Mouse (Mus musculus) spleen, postnatal 4 days (tissue): ENCODE data around the gene Mark4.

ENCODE experiments used
- DNase-seq, 2 experiments: peaks; one replicate each; pipeline ENCODE4 v3.0.0; 2022; ENCODE audit warnings: low spot score in 2 of 2

Mark4 gene

DNA sequence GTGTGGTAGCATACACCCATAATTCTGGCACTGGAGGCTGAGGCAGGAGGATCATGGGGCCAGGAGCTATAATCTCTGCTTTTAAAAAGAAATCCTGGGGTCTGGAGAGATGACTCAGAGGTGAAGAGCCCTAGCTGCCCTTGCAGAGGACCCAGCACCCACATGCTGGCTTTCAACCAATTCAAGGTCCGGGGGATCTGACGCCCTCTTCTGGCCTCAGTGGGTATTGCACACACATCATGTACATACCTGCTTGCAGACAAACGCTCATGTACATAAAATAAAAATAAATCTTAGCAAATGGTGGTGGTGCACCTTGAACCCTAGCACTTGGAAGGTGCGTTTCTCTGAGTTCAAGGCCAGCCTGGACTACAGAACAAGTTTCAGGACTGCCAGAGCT, 57.7 kb downstream of the Mark4 start:
- no peak for DNase-seq

DNA sequence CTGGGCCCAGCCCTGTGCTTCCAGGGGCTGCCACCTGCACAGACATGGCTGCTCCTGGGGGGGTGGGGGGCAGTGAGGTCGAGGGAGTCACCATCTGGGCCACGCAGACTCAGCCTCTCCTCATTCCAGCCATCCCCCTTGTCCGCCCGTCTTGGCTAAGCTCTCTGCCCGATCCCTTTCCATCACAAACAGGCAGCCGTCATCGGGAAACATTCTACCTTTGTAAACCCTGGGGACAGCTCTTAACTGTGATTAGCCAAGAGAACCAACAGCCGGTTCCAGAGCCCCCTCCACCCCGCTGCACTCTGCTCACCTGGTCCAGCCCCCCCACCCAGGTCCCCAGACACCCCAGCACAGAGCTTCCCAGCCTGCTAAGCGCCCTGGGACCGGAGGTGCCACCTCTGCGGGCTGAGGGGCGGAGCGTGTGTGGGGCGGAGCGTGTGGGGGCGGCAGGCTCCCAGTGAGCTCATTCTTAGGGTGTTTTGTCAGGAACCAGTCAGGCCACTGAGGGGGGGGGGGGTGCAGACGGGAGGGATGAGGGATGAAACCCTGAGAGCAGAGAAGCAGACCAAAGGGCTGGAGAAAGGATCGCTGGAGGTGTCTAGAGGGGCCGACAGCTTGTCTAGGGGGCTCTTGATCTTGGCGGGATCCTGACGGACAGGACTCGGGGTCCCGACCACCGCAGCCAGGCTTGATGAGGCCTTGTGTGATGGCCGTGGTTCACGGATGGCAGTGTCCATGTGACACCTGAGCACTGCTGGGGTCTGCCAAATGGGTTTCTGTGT, 58.9 kb downstream of the Mark4 start:
- DNase-seq, result no peak

DNA sequence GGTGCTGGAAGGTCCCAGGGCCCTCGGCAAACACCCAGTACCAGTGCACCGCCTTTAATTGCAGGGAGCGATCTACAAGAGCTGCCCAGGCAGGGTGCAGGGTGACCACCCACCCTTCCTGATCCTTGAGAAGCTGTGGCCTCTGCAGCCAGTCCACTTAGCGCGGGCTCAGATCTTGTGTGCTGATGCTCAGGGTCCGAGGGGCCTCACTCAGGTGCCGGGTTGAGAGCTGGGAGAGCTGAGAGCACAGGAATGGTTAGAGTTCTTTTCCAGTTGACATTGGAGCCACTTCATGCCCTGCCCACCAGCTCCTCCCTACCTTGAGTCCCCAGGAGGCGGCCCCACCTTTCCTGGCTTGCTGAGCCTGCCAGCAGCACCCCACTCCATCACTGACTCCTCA, 64.1 kb downstream of the Mark4 start:
- DNase-seq, result no peak

DNA sequence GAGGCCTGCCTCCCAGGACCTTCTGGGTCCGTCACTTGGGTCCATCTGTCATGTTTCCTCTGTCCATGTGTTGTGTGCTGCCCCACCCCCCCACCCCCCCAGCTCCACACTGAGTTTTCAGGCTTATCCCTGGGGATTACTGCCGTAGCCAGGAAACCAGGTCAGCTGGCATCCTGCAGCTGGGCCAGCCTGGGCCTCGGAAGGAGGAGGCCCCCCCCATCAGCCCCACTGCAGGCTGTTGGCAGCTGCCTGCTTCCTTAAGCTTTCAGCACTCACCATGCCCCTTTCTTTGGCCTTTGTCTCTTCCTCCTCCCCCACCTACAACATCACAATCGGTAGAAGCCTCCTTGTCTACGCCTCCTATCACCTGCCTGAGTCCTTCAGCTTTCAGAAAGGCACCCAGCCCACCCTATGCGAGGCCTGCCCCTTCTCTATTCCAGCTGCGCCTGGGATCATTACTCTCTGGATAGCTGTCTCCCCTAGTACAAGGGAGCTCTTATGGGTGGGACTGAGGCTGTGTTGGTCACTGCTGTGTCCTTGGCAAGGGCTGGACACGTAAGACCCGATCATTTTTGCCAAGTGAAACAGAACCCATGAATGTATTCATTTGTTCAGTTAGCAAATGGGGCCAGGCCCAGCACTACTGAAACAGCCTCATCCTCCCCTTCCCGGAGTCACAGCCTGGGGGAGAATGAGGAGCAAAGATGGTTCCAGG, 69.8 kb downstream of the Mark4 start:
- DNase-seq, result no peak

DNA sequence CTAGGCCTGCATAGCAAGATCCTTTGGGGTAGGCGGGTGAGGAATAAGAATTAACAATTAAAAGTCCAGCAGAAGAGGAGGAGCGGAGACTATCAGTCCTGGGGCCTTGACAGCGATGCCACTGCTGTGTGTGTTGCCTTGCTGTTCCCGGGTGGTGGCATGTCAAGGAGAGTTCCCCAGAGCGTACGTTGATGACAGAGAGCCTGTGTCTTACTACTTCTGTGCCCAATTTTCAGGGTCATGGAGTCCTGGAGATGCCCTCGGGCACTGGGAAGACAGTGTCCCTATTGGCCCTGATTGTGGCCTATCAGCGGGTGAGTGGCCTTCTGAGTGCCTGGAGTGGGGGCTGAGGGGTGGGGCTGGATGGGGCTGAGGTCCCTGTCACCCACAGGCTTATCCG, 74.9 kb downstream of the Mark4 start:
- DNase-seq, result no peak

DNA sequence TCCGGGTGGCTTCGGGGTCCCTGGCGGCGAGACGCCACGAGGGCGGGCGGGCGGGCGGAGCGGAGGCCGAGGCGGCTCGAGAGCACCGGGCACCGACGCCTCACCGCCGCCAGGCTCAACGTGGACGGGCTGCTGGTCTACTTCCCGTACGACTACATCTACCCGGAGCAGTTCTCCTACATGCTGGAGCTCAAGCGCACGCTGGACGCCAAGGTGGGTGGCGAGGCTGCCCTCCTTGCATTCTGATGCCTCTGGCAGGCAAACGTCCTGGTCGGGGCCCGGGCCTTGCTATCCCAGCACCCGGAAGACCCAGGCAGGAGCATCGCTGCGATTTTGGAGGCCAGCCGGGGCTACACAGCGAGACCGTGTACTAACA, 76.5 kb downstream of the Mark4 start:
- DNase-seq, result peak in 1 of 2 experiments; percentile 44

DNA sequence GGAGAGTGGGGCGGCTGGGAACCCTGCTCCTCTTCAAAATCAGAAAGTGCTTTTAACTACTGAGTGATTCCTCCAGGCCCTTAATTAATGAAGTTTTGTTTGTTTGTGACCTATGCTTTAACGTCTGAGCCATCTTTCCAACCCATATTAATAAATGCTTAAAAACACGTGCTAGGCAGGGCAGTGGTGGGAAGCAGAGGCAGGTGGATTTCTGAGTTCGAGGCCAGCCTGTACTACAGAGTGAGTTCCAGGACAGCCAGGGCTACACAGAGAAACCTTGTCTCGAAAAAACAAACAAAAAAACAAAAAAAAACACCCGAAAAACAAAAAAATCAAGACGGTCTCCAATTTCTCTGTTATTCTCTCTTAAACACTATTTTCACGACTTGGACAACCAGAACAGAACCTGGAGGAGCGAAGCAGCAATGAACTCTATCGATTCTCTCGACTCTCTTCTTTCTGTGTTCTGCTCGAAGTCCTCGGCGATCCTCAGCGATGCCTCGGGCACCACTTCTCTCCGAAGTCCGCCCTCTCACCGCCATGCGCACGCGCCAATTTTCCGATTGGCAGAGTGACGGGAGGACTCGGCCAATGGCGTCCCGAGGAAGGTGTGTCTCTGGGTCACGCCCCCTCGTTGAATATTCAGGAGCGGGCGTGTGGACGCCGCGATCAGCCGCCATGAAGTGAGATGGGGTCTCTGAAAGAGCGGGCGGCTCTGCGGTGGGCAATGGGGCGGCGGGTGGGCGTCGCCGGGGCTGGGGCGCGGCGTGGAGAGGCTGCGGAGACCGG, 77.0 kb downstream of the Mark4 start, which contains the start of gene Ercc2:
TSS of gene Ercc2 (plus strand) at position 634 of the 789 bp plus-strand sequence.
- DNase-seq, result peak; percentile 99

DNA sequence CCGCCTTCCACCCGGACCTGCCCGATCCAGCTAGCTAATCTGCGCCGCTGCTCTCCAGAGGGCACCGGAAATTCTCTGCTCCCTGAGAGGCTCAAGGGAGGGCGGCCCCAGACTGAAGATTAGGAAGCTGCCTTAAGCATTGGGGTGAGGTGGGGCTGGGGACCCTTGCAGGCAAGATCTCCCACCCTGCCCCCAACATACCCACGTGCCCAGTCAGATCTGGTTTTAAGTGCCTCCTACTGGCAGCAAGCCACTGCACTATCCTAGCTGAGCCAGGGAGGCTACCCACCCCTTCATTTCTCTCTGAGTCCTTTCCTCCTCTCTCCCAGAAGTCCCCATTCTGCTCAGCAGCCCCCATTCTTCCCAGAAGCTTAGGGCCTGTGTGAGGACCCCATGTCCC, 80.6 kb downstream of the Mark4 start:
- no peak for DNase-seq

DNA sequence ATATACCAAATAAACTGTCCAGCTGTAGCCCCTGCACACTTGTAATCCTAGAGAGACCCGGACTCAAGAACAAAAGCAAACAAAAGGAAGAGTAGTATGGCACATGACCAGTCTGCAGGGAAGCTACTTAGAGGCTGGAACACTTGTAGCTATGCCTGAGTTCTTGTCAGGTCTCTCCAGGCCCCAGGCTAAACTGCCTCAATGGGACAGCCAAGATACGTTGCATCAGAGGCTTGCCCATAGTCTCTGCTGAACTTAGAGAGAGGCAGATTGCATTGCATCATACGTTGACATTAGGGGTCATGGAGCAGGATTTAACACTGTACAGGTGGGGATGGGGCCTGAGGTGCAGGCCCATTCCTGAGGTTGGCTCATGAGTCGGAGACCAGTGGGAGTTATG, 82.6 kb downstream of the Mark4 start:
- DNase-seq, result no peak

DNA sequence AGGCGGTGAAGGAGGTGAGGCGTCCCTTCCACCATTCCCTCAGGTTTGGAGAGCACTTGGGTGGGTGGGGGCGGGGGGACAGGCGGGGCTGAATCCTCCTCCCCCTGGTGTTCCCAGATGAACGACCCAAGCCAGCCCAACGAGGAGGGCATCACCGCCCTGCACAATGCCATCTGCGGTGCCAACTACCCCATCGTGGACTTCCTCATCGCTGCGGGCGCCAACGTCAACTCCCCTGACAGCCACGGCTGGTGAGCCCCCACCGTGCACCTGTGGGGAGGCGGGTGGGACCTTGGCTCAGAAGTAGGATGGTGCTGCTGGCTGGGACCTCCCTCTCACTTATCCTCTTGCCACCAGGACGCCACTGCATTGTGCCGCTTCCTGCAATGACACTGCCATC, 83.3 kb downstream of the Mark4 start:
- no peak for DNase-seq
